7 mouse cellular contexts compared by ENCODE assay signal in the genomic region with DNA sequence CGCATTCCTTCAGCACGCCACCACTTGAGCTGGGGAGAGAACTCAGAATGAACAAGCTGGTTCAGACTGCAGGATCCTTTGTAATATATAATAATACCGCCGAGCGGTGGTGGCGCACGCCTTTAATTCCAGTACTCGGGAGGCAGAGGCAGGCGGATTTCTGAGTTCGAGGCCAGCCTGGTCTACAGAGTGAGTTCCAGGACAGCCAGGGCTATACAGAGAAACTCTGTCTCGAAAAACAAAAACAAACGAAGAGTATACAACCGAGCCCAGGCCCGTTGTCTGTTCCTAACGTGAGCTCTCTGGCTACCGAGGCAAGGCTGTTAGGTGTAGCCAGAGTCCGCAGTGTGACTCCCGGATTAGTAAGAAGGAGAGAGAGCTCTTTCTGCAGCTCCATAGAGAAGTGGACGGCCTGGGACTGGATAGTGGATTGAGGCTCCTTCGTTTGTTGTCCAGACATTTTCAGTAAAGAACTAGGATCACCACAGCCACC. TPM values are rescaled to one million over a fixed set of nuclear protein-coding genes. Genes with fewer than 3 reads are reported as not detected.
DNase-seq lines count a peak whose midpoint lies in the region; ATAC-seq and TF ChIP-seq lines count a peak whose summit lies in the region.
"Not testable (repeated sequence)": the region's sequence is repeated elsewhere in the genome, so short reads cannot be mapped to it uniquely, and the experiment has no call there.

No protein-coding gene starts in this region.

- peak overlapping the region; percentile 79 for H3K4me2 ChIP-seq in forebrain, embryonic 12.5 days
- peak overlapping the region; percentile 86 for H3K4me2 ChIP-seq in heart, embryonic 16.5 days (ENCODE audit: low read depth, low read length)
- H3K4me2 ChIP-seq in intestine, postnatal 0 days (replicated peaks; ENCODE audit: low read depth): peak overlapping the region; percentile 80
- H3K4me2 ChIP-seq in limb, embryonic 14.5 days (replicated peaks; ENCODE audit: low read depth, low read length, severe bottlenecking): peak overlapping the region; percentile 59
- H3K4me2 ChIP-seq in neural tube, embryonic 13.5 days: peak overlapping the region; percentile 77

- H3K9me3 ChIP-seq in forebrain, embryonic 12.5 days; heart, embryonic 16.5 days (replicated peaks; ENCODE audit: control insufficient read depth, low read length); intestine, postnatal 0 days (ENCODE audit: control insufficient read depth); limb, embryonic 14.5 days (ENCODE audit: control insufficient read depth, low read length); neural tube, embryonic 13.5 days: not testable (repeated sequence)

- not testable (repeated sequence) for H3K4me1 ChIP-seq in brown adipose tissue, adult 24 weeks (ENCODE audit: control insufficient read depth, insufficient read depth, insufficient read length, low read length); heart, embryonic 16.5 days (ENCODE audit: control insufficient read depth, insufficient read depth, low read length); intestine, postnatal 0 days (replicated peaks; ENCODE audit: control insufficient read depth, insufficient read depth, low read length)
- peaks cover 24% of the 10 kb centered on the region for H3K4me1 ChIP-seq in forebrain, embryonic 12.5 days
- H3K4me1 ChIP-seq in limb, embryonic 14.5 days (ENCODE audit: control insufficient read depth, insufficient read depth, low read length): peaks cover 12% of the 10 kb centered on the region
- H3K4me1 ChIP-seq in neural tube, embryonic 13.5 days (replicated peaks): peaks cover 42% of the 10 kb centered on the region

- 31% methylated on average over 20 of the region's 20 CpGs for WGBS in forebrain, embryonic 12.5 days
- 22% methylated on average over 20 of the region's 20 CpGs for WGBS in heart, embryonic 16.5 days
- 13% methylated on average over 20 of the region's 20 CpGs for WGBS in intestine, postnatal 0 days
- 20% methylated on average over 19 of the region's 20 CpGs for WGBS in limb, embryonic 14.5 days
- 28% methylated on average over 20 of the region's 20 CpGs for WGBS in neural tube, embryonic 13.5 days

- not testable (repeated sequence) for TF ChIP-seq POLR2A in limb, embryonic 14.5 days (IDR thresholded peaks at IDR 0.05; ENCODE audit: borderline replicate concordance, extremely low read depth, insufficient read depth, insufficient read length)

- H3K4me3 ChIP-seq in brown adipose tissue, adult 24 weeks (ENCODE audit: insufficient read depth, low read depth, low read length): peak overlapping the region; percentile 88
- peak overlapping the region; percentile 87 for H3K4me3 ChIP-seq in forebrain, embryonic 12.5 days (replicated peaks)
- H3K4me3 ChIP-seq in heart, embryonic 16.5 days (ENCODE audit: low read length): peak overlapping the region; percentile 73
- peak overlapping the region; percentile 88 for H3K4me3 ChIP-seq in intestine, postnatal 0 days (ENCODE audit: low read depth, low read length)
- H3K4me3 ChIP-seq in limb, embryonic 14.5 days (replicated peaks; ENCODE audit: low read length): peak overlapping the region; percentile 84
- peak overlapping the region; percentile 89 for H3K4me3 ChIP-seq in neural tube, embryonic 13.5 days

- H3K36me3 ChIP-seq in forebrain, embryonic 12.5 days (replicated peaks): peaks cover 23% of the 10 kb centered on the region
- H3K36me3 ChIP-seq in heart, embryonic 16.5 days (ENCODE audit: control insufficient read depth, insufficient read depth): not testable (repeated sequence)
- peaks cover 14% of the 10 kb centered on the region; the same call in 1 of the 2 replicates for H3K36me3 ChIP-seq in intestine, postnatal 0 days (ENCODE audit: control insufficient read depth, insufficient read depth)
- H3K36me3 ChIP-seq in limb, embryonic 14.5 days (ENCODE audit: control insufficient read depth, insufficient read depth, low read length): peaks cover 25% of the 10 kb centered on the region
- peaks cover 17% of the 10 kb centered on the region for H3K36me3 ChIP-seq in neural tube, embryonic 13.5 days

- not testable (repeated sequence) for H3K27me3 ChIP-seq in forebrain, embryonic 12.5 days; heart, embryonic 16.5 days (ENCODE audit: control insufficient read depth, insufficient read depth, low read length); intestine, postnatal 0 days (replicated peaks; ENCODE audit: control insufficient read depth, insufficient read depth, low read length); limb, embryonic 14.5 days (ENCODE audit: control insufficient read depth, insufficient read depth, low read length); neural tube, embryonic 13.5 days

- not testable (repeated sequence) for TF ChIP-seq CTCF in intestine, postnatal 0 days (IDR thresholded peaks at IDR 0.05; ENCODE audit: low read depth)

- peak overlapping the region; percentile 83 for H3K9ac ChIP-seq in forebrain, embryonic 12.5 days
- H3K9ac ChIP-seq in heart, embryonic 16.5 days (ENCODE audit: low read length): peak overlapping the region; percentile 83
- H3K9ac ChIP-seq in intestine, postnatal 0 days (ENCODE audit: low read depth, low read length): peak overlapping the region; percentile 84
- peak overlapping the region; percentile 84 for H3K9ac ChIP-seq in limb, embryonic 14.5 days (ENCODE audit: low read depth, low read length, severe bottlenecking)
- peak overlapping the region; percentile 90 for H3K9ac ChIP-seq in neural tube, embryonic 13.5 days

- 0 out of 2 replicates have a peak overlapping the region, but pooled peaks have one; percentile 94 for H3K27ac ChIP-seq in brown adipose tissue, adult 24 weeks (replicated peaks; ENCODE audit: low read depth, low read length)
- H3K27ac ChIP-seq in forebrain, embryonic 12.5 days: peak overlapping the region; percentile 88; the same call in 1 of the 2 replicates
- peak overlapping the region; percentile 78 for H3K27ac ChIP-seq in heart, embryonic 16.5 days (ENCODE audit: low read length)
- peak overlapping the region; percentile 58; the same call in 1 of the 2 replicates for H3K27ac ChIP-seq in intestine, postnatal 0 days (ENCODE audit: low read depth, low read length)
- H3K27ac ChIP-seq in limb, embryonic 14.5 days (replicated peaks; ENCODE audit: low read depth, low read length): peak overlapping the region; percentile 90
- peak overlapping the region; percentile 96 for H3K27ac ChIP-seq in neural tube, embryonic 13.5 days (replicated peaks)

- not testable (repeated sequence) for DNase-seq in limb, embryonic 14.5 days (ENCODE audit: low spot score)
- peak; percentile 15 for DNase-seq in lung, postnatal 10 days

- ATAC-seq in forebrain, embryonic 12.5 days (ENCODE audit: low FRiP score); heart, embryonic 16.5 days (replicated peaks; ENCODE audit: extremely low read depth, insufficient read depth, low FRiP score); intestine, postnatal 0 days; limb, embryonic 14.5 days (ENCODE audit: low FRiP score, low read depth); neural tube, embryonic 13.5 days (ENCODE audit: low read depth): not testable (repeated sequence)

RNA-seq across cellular contexts. Expression of gene Caml, which starts 0.6 kb away (rescaled TPM):
- polyA plus RNA-seq in brown adipose tissue, adult 24 weeks (2012; ENCODE audit: insufficient read depth, insufficient read length, missing spikeins): 16.6 and 19.3 TPM in 2 replicates
- 68.1 and 73.2 TPM in 2 replicates for polyA plus RNA-seq in forebrain, embryonic 12.5 days (2016; fragmentation: Nextera tagmentation; extraction: Ambion mirVana)
- polyA plus RNA-seq in heart, embryonic 16.5 days (2015; fragmentation: Nextera tagmentation; extraction: Ambion mirVana): 35.6 and 39.9 TPM in 2 replicates
- polyA plus RNA-seq in intestine, postnatal 0 days (2015; fragmentation: Nextera tagmentation; extraction: Ambion mirVana): 24.8 and 26.9 TPM in 2 replicates
- polyA plus RNA-seq in limb, embryonic 14.5 days (2012; rRNA removed): 55.3 and 60.7 TPM in 2 replicates
- 59.4 and 60.4 TPM in 2 replicates for polyA plus RNA-seq in limb, embryonic 14.5 days (2014; fragmentation: Nextera tagmentation; extraction: Ambion mirVana)
- 111 TPM in 2 replicates for polyA plus RNA-seq in neural tube, embryonic 13.5 days (2015; fragmentation: Nextera tagmentation; extraction: Ambion mirVana)

RNA-seq across cellular contexts. Expression of gene Ddx46, which starts 12.6 kb away (rescaled TPM):
- polyA plus RNA-seq in brown adipose tissue, adult 24 weeks (2012; ENCODE audit: insufficient read depth, insufficient read length, missing spikeins): 16.4 and 21.2 TPM in 2 replicates
- 47.4 and 52.4 TPM in 2 replicates for polyA plus RNA-seq in forebrain, embryonic 12.5 days (2016; fragmentation: Nextera tagmentation; extraction: Ambion mirVana)
- polyA plus RNA-seq in heart, embryonic 16.5 days (2015; fragmentation: Nextera tagmentation; extraction: Ambion mirVana): 20.5 and 21.4 TPM in 2 replicates
- polyA plus RNA-seq in intestine, postnatal 0 days (2015; fragmentation: Nextera tagmentation; extraction: Ambion mirVana): 15.6 and 16.6 TPM in 2 replicates
- 36.5 and 48.7 TPM in 2 replicates for polyA plus RNA-seq in limb, embryonic 14.5 days (2012; rRNA removed)
- polyA plus RNA-seq in limb, embryonic 14.5 days (2014; fragmentation: Nextera tagmentation; extraction: Ambion mirVana): 33.0 and 36.0 TPM in 2 replicates
- 27.5 and 27.8 TPM in 2 replicates for polyA plus RNA-seq in neural tube, embryonic 13.5 days (2015; fragmentation: Nextera tagmentation; extraction: Ambion mirVana)

RNA-seq across cellular contexts. Expression of gene B4galt7, which starts 22.5 kb away (rescaled TPM):
- 5.9 and 8.2 TPM in 2 replicates for polyA plus RNA-seq in brown adipose tissue, adult 24 weeks (2012; ENCODE audit: insufficient read depth, insufficient read length, missing spikeins)
- polyA plus RNA-seq in forebrain, embryonic 12.5 days (2016; fragmentation: Nextera tagmentation; extraction: Ambion mirVana): 31.4 and 31.7 TPM in 2 replicates
- 18.1 and 18.9 TPM in 2 replicates for polyA plus RNA-seq in heart, embryonic 16.5 days (2015; fragmentation: Nextera tagmentation; extraction: Ambion mirVana)
- polyA plus RNA-seq in intestine, postnatal 0 days (2015; fragmentation: Nextera tagmentation; extraction: Ambion mirVana): 13.9 and 14.3 TPM in 2 replicates
- 39.3 and 53.0 TPM in 2 replicates for polyA plus RNA-seq in limb, embryonic 14.5 days (2012; rRNA removed)
- polyA plus RNA-seq in limb, embryonic 14.5 days (2014; fragmentation: Nextera tagmentation; extraction: Ambion mirVana): 10.1 and 12.5 TPM in 2 replicates
- polyA plus RNA-seq in neural tube, embryonic 13.5 days (2015; fragmentation: Nextera tagmentation; extraction: Ambion mirVana): 44.3 and 48.1 TPM in 2 replicates

RNA-seq across cellular contexts. Expression of gene Tmed9, which starts 48.7 kb away (rescaled TPM):
- polyA plus RNA-seq in brown adipose tissue, adult 24 weeks (2012; ENCODE audit: insufficient read depth, insufficient read length, missing spikeins): 34.0 and 61.2 TPM in 2 replicates
- 115 and 118 TPM in 2 replicates for polyA plus RNA-seq in forebrain, embryonic 12.5 days (2016; fragmentation: Nextera tagmentation; extraction: Ambion mirVana)
- 99.9 and 110 TPM in 2 replicates for polyA plus RNA-seq in heart, embryonic 16.5 days (2015; fragmentation: Nextera tagmentation; extraction: Ambion mirVana)
- 57.3 and 63.3 TPM in 2 replicates for polyA plus RNA-seq in intestine, postnatal 0 days (2015; fragmentation: Nextera tagmentation; extraction: Ambion mirVana)
- polyA plus RNA-seq in limb, embryonic 14.5 days (2012; rRNA removed): 182 and 228 TPM in 2 replicates
- polyA plus RNA-seq in limb, embryonic 14.5 days (2014; fragmentation: Nextera tagmentation; extraction: Ambion mirVana): 78.6 and 83.0 TPM in 2 replicates
- polyA plus RNA-seq in neural tube, embryonic 13.5 days (2015; fragmentation: Nextera tagmentation; extraction: Ambion mirVana): 99.2 and 106 TPM in 2 replicates

RNA-seq across cellular contexts. Expression of gene Fam193b, which starts 51.3 kb away (rescaled TPM):
- 4.4 and 9.7 TPM in 2 replicates for polyA plus RNA-seq in brown adipose tissue, adult 24 weeks (2012; ENCODE audit: insufficient read depth, insufficient read length, missing spikeins)
- polyA plus RNA-seq in forebrain, embryonic 12.5 days (2016; fragmentation: Nextera tagmentation; extraction: Ambion mirVana): 61.6 and 64.7 TPM in 2 replicates
- polyA plus RNA-seq in heart, embryonic 16.5 days (2015; fragmentation: Nextera tagmentation; extraction: Ambion mirVana): 22.6 and 23.9 TPM in 2 replicates
- polyA plus RNA-seq in intestine, postnatal 0 days (2015; fragmentation: Nextera tagmentation; extraction: Ambion mirVana): 10.3 and 12.3 TPM in 2 replicates
- polyA plus RNA-seq in limb, embryonic 14.5 days (2012; rRNA removed): 140 and 159 TPM in 2 replicates
- polyA plus RNA-seq in limb, embryonic 14.5 days (2014; fragmentation: Nextera tagmentation; extraction: Ambion mirVana): 35.9 and 40.7 TPM in 2 replicates
- polyA plus RNA-seq in neural tube, embryonic 13.5 days (2015; fragmentation: Nextera tagmentation; extraction: Ambion mirVana): 49.9 and 55.4 TPM in 2 replicates
